Mouse (Mus musculus) limb, embryonic 14.5 days (tissue): ENCODE measurements around the gene Pfdn6. TPM values are rescaled to one million over a fixed set of nuclear protein-coding genes. Genes with fewer than 3 reads are reported as not detected.
A peak's percentile ranks its signal among the peaks of the same experiment; 100 is the strongest.
"Not testable (repeated sequence)": the region's sequence is repeated elsewhere in the genome, so short reads cannot be mapped to it uniquely, and the experiment has no call there.

Experiments used
- ATAC-seq: fragments of 200-750 bp; cut with Nextera tagmentation; 2 replicates; pipeline ENCODE4 v1.8.0; 2017; ENCODE audit warnings: low read depth, moderate number of reproducible peaks, moderate TSS enrichment; ENCODE audit not compliant: low FRiP score
- DNase-seq: peaks from one replicate; pipeline ENCODE4 v3.0.0-alpha.2; 2015; ENCODE audit warnings: low spot score
- H3K27ac ChIP-seq: fragments of 300-500 bp; sonication (generic); replicated peaks from 2 replicates; pipeline ENCODE4 v1.5.1; 2014; ENCODE audit warnings: low read depth, mild to moderate bottlenecking, low read length, moderate library complexity, mixed read lengths
- H3K27me3 ChIP-seq: fragments of 300-500 bp; sonication (generic); 2 replicates; pipeline ENCODE4 v1.6.1; 2014; ENCODE audit warnings: low read length, mixed read lengths; ENCODE audit not compliant: control insufficient read depth, insufficient read depth
- H3K36me3 ChIP-seq: fragments of 300-500 bp; sonication (generic); 2 replicates; pipeline ENCODE4 v1.6.1; 2014; ENCODE audit warnings: mild to moderate bottlenecking, low read length, moderate library complexity, mixed read lengths; ENCODE audit not compliant: control insufficient read depth, insufficient read depth
- H3K4me1 ChIP-seq: fragments of 300-500 bp; sonication (generic); 2 replicates; pipeline ENCODE4 v1.6.1; 2014; ENCODE audit warnings: antibody characterized with exemption, low read length, mixed read lengths; ENCODE audit not compliant: control insufficient read depth, insufficient read depth
- H3K4me2 ChIP-seq: fragments of 300-500 bp; sonication (generic); replicated peaks from 2 replicates; pipeline ENCODE4 v1.6.1; 2014; ENCODE audit warnings: low read depth, mild to moderate bottlenecking, low read length, moderate library complexity; ENCODE audit not compliant: severe bottlenecking
- H3K4me3 ChIP-seq: fragments of 300-500 bp; sonication (generic); replicated peaks from 2 replicates; pipeline ENCODE4 v1.5.1; 2014; ENCODE audit warnings: low read length
- H3K9ac ChIP-seq: fragments of 300-500 bp; sonication (generic); 2 replicates; pipeline ENCODE4 v1.6.1; 2014; ENCODE audit warnings: mild to moderate bottlenecking, low read depth, low read length, moderate library complexity; ENCODE audit not compliant: severe bottlenecking
- H3K9me3 ChIP-seq: fragments of 300-500 bp; sonication (generic); 2 replicates; pipeline ENCODE4 v1.6.1; 2016; ENCODE audit warnings: low read length; ENCODE audit not compliant: control insufficient read depth
- POLR2A ChIP-seq: fragments of 200-500 bp; IDR thresholded peaks from 2 replicates; pipeline ENCODE4 v1.8.0; 2012; ENCODE audit warnings: inconsistent platforms, mild to moderate bottlenecking, moderate library complexity, borderline replicate concordance; ENCODE audit not compliant: insufficient read depth, insufficient read length; ENCODE audit errors: extremely low read depth
- whole genome bisulfite sequencing: fragments of 180-500 bp; shearing (Covaris S2); extraction: QIAGEN DNeasy Blood & Tissue Kit; methylation state at CpG from one replicate; pipeline ENCODE4 v1.1.7; 2014; 5-methylcytosine and 5-hydroxymethylcytosine counted together
- polyA plus RNA-seq, 2 experiments: library from polyadenylated mRNA; depleted of rRNA in 1 of 2; stranded (reverse) in 1 of 2; unstranded in 1 of 2; fragments of >200 nt; fragmentation: Nextera tagmentation in 1 of 2; extraction: Ambion mirVana in 1 of 2; gene quantifications; 2 replicates each; pipeline versions ENCODE4 v1.2.1 to v1.2.3; 2012 to 2014

Gene Pfdn6
- polyA plus RNA-seq, 2 experiments, result 104 to 135 TPM

DNA sequence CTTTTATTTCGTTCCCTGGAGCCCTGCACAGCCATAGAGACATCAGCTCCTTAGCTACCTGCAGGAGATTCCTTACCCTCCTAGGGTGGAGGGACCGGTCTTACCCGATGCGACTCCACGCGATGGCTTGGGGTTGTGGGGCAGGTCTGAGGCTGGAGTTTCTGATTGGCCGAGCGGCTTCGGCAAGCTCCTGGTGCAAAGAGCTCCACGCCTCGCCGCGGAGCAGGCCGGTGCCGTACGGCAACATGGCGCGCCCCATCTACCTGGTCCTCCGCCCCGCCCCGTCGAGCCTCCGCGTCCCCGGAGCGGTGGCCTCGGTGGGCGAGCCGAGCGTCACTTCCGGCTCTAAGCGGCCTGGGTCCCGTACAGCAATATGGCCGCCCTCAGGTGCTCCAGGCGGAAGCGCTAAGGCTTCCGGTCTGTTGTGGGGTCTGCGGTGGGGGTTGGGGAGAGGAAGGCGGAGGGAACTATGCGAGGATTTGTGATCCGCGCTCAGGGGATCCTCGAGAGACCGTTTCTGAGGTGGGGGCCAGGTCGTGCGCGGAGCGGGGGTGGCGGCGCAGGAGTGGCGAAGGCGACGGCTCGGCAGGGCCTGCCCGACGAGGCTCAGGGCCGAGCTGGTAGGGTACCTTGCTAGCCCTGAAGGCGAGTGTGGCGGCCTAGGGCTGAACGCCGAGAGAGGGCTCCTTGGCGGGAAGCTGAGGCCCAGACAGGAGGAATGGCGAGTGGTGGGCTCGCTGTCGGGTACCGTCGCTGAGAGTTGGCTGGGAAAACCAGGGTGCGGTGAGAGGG lies 30.9 kb downstream of the Pfdn6 start, which contains the start of gene Daxx:
Gene Daxx (plus strand): TSS at position 338 of the 792 bp plus-strand sequence.
- 1% methylated on average over 67 of the region's 68 CpGs for WGBS

GRCm38 (mm10) chr17:33908331-33909076 lies 31.6 kb downstream of the Pfdn6 start:
- peak overlapping the region; percentile 72 for H3K27ac ChIP-seq
- DNase-seq (no peak), ATAC-seq (peak; percentile 41)
- WGBS, result under 1% methylated on average over 41 of the region's 44 CpGs
- peak overlapping the region; percentile 79 for H3K9ac ChIP-seq
- H3K4me2 ChIP-seq, result peak overlapping the region; percentile 96
- no peaks in the 10 kb centered on the region for H3K9me3 ChIP-seq
- peaks cover 25% of the 10 kb centered on the region for H3K36me3 ChIP-seq
- H3K27me3 ChIP-seq, result no peaks in the 10 kb centered on the region
- peak overlapping the region; percentile 88 for H3K4me3 ChIP-seq
- no peak for TF ChIP-seq POLR2A
- H3K4me1 ChIP-seq, result peaks cover 8% of the 10 kb centered on the region

More for the DNA sequence above, 30.9 kb downstream of the Pfdn6 start, which contains the start of gene Daxx:
- peak; percentile 65; the same call in 1 of the 2 replicates for TF ChIP-seq POLR2A
- Histone ChIP-seq H3K4me2 (peak within 1 kb of the TSS; percentile 96), H3K27me3 (no peaks in the 10 kb centered on the region), H3K36me3 (peaks cover 33% of the 10 kb centered on the region), H3K27ac (peak within 1 kb of the TSS; percentile 76), H3K4me1 (peaks cover 8% of the 10 kb centered on the region), H3K9me3 (no peaks in the 10 kb centered on the region), H3K9ac (peak within 1 kb of the TSS; percentile 79), H3K4me3 (peak within 1 kb of the TSS; percentile 88)
- peak; percentile 96 for ATAC-seq
- DNase-seq, result peak; percentile 98

- H3K27me3 ChIP-seq, ATAC-seq, H3K9me3 ChIP-seq, H3K4me3 ChIP-seq, H3K27ac ChIP-seq, H3K36me3 ChIP-seq, H3K4me2 ChIP-seq, H3K4me1 ChIP-seq, H3K9ac ChIP-seq, DNase-seq: not testable (repeated sequence)
- WGBS, result 36% methylated on average over 3 of the region's 4 CpGs
Measured at GRCm38 (mm10) chr17:33904835-33905234, 35.3 kb downstream of the Pfdn6 start, which contains the start of gene Platr17. TSS of gene Platr17 (plus strand) at chr17:33905135.

DNA sequence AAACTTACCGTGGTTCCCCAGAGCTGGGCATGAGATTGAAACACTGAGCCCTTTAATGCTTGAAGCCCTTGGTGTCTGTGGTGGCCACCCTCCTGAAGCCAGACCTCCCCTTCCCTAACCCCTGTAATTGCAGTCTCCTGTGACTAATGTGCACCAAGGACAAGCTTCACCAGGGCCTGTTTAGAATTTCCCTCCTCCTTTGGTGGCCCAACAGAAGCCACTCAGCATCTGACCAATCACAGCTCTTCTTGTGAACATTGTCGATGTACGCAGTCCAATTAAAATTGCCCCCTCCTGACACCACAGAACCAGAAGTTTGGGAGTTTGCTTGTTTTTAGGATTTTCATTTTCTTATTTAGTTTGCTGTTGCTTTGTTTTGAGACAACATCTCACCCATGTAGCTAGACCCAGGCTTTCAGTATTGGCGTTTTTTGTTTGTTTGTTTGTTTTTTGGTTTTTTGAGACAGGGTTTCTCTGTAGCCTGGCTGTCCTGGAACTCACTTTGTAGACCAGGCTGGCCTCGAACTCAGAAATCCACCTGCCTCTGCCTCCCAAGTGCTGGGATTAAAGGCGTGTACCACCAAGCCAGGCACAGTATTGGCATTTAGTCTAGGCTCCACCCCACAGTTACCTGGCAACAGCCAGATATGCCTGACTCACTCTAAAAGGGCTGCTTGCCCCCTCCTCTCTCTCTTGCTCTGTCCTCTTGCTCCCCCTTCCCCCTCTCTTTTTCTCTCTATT lies 36.1 kb downstream of the Pfdn6 start:
- H3K4me3 ChIP-seq, ATAC-seq, H3K27me3 ChIP-seq, H3K27ac ChIP-seq, H3K4me1 ChIP-seq, H3K9me3 ChIP-seq, H3K4me2 ChIP-seq, DNase-seq, H3K36me3 ChIP-seq, H3K9ac ChIP-seq: not testable (repeated sequence)
- 68% methylated on average over 6 of the region's 6 CpGs for WGBS

- 86% methylated on average over 7 of the region's 7 CpGs for WGBS
- DNase-seq (no peak), ATAC-seq (no peak)
- no peak overlapping the region for H3K27ac ChIP-seq
- H3K27me3 ChIP-seq, result no peaks in the 10 kb centered on the region
- no peak overlapping the region for H3K9ac ChIP-seq
- no peak overlapping the region for H3K4me3 ChIP-seq
- no peaks in the 10 kb centered on the region for H3K36me3 ChIP-seq
- H3K4me1 ChIP-seq, result no peaks in the 10 kb centered on the region
- no peak for TF ChIP-seq POLR2A
- no peaks in the 10 kb centered on the region for H3K9me3 ChIP-seq
- H3K4me2 ChIP-seq, result no peak overlapping the region
Measured at GRCm38 (mm10) chr17:33902491-33902890, 37.7 kb downstream of the Pfdn6 start.
